Mouse (Mus musculus) gastrocnemius, postnatal 36 days (tissue): ENCODE data around the gene Rapgef2. TPM values are rescaled to one million over a fixed set of nuclear protein-coding genes. Genes with fewer than 3 reads are reported as not detected.

Experiments
- DNase-seq, 2 experiments: peaks; one replicate each; pipeline ENCODE4 v3.0.0; 2022
- intact Hi-C: fragments of 180-260 bp; cut with DNase I; formaldehyde crosslinking; loops from one replicate; pipeline ENCODE4 v1.15.1; 2025
- long read RNA-seq, 2 experiments: library from polyadenylated mRNA; stranded (forward); transcript quantifications; one replicate each; pipeline ENCODE4 v2.0.0; 2021
- total RNA-seq, 2 experiments: library from RNA; stranded (reverse); gene quantifications; 2 replicates each; pipeline ENCODE4 v1.2.3; 2021

Gene Rapgef2
- 10 to 100 TPM; 13.6 to 16.0 TPM for total RNA-seq
- long read RNA-seq, experiment 1, partial matches to known transcripts = 2 of 4 reads
- long read RNA-seq, experiment 1, other reads (novel, unspliced or antisense) = 2 of 4 reads
- long read RNA-seq, experiment 2, partial matches to known transcripts = 3 of 6 reads
- long read RNA-seq, experiment 2, other reads (novel, unspliced or antisense) = 3 of 6 reads

DNA sequence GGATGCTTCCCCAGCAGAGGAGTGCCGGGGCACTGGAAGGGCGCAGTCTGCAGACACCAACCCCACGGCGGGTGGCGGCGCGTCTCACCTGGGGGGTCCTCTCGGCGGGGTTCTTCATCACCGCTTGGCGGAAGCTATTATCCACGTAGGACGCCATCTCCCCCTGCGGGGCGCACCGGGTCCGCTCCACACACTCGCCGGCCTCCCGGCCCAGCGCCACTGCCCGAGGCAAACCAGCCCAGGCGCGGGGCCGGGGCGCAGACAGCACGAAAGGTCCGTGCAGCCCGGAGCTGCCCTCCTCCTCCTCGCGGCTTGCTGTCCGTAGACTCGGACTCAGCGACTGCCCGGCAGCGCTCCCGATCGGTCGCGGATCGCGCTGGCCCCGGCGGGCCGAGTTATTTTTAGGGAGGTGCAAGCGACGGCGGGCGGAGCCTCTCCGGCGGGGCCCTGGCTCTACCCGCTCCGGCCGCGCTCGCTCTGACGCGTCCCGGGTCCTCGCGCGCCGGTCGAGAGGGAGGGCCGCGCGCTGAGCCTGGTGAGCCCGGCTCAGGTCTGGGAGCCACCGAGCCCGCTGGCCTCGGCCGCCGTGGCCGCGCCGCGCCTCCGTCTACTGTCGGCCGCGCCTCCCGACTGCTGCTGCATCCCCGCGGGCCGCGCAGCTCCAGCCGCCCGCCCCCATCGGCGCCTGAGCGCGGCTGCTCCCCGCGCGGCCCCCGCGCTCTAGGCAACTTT, at the start of gene Rapgef2:
Gene Rapgef2 (minus strand): TSS at position 142 of the 732 bp plus-strand sequence.
- DNase-seq = peak; percentile 76 to 79
- intact Hi-C loops = loop anchor here (2.0 to 5.0 kb wide), 4 partner anchors 44 to 301 kb away; no protein-coding TSS in a partner anchor

DNA sequence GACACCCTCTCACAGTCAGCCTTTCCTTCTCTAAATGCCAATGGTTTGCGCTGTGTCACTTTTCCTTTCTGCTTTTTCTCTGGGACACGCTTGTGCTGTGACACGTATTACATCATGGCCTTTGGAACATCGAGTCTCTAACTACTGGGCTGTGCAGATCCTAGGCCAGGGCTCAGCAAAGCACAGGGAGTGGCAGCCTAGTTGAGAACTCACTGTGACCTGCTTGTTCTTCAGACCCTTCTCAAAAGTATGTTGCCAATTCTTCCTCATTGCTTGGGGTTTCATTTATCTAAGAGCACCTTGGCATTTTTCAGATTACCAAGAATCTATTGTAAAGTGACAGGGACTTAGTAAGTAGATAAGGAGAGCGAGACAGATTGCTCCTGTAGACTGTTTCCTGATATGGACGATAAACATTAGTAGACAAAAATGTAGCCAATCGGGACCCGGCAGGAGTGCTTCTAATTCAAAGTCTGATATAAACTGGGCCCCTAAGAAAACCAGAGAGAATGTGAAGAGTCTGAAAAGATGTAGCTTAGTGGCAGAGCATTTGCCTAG, 47.4 kb upstream of the Rapgef2 start:
- no peak for DNase-seq
- intact Hi-C loops = no loop called here

DNA sequence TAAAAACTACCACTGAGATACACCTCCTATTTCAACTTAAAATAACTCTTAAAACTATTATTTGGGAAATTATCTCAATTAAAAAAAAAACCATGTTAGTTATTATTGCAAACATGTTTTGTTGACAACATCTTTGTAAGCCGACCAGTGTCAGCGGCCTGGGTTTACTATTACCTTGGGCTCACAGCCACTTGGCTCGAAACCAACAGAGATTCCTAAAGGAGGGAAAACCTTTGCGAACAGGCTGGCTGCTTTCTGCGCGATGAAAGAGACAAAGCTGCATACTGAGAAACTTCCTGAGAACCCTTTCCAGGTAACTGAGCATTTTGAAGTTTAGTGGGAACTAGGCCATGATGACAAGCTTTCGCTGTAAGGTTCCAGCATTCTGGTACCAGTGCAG, 46.7 kb upstream of the Rapgef2 start:
- intact Hi-C loops = no loop called here
- DNase-seq = no peak

DNA sequence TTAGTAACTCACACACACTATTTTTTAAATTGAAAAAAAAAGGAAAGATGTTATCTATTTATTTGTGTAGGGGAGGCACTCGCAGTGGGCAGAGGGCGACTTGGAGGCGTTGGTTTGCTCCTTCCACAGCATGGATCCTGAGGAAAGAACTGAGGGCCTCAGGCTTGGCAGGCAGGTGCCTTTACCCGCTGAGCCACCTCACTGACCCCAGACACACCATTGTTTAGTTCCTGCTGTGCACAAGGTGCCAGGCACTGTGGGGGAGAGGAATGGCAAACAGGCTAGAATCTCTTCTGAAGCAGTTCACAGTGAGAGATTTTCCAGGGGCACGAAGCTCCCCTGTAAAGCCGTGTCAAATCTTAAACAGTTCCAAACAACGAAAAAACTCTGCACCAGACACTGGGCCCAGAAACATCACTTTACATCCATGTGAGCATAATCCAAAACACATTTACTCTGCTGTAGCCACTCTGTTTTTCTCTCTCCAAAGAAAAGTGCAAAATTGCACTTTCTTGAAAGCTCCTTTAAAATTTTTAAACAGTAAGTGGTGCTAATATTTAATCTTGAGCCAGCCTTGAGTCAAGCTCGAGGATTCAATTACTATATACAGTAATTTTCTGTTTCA, 43.5 kb upstream of the Rapgef2 start:
- intact Hi-C loops = no loop called here
- DNase-seq = no peak

DNA sequence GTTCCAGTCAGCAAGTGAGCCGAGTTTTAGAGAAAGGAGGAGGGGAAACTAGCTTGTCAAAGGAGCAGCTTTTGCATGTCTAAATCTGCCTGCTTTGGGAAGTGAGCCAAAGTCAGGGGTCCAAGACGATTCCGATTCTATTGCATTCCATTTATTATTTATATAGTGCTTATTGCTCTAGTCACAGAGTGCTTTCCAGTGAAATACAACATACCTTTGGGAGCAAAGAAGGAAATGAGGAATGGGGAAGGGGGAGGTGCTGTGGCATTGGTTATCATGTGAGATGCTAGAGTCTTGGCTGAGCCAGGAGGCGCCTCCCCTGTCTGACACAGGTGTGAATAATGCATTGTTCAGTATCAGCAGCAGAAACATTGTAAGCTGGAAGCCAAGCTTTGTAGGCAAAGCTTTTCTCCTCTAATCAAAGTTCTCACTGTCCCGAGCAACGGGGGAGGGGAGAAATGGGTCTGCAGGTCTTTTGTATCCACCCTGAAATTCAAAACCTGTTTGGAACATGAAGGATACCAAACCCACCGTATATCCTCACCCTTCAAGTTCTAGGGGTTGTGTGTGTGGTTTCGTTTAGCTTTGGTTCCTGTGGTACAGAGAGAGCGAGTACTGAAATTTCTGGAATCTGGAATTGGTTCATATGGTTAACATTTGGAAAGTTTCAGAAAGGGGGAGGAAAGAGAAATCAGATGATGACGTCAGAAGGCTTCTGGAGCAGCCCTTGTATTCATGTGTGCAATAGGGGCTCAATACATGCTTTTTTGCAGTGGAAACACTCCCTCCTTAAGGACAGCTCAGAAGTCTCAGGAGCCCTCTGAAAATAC, 38.6 kb upstream of the Rapgef2 start:
- no peak for DNase-seq
- intact Hi-C loops = no loop called here

DNA sequence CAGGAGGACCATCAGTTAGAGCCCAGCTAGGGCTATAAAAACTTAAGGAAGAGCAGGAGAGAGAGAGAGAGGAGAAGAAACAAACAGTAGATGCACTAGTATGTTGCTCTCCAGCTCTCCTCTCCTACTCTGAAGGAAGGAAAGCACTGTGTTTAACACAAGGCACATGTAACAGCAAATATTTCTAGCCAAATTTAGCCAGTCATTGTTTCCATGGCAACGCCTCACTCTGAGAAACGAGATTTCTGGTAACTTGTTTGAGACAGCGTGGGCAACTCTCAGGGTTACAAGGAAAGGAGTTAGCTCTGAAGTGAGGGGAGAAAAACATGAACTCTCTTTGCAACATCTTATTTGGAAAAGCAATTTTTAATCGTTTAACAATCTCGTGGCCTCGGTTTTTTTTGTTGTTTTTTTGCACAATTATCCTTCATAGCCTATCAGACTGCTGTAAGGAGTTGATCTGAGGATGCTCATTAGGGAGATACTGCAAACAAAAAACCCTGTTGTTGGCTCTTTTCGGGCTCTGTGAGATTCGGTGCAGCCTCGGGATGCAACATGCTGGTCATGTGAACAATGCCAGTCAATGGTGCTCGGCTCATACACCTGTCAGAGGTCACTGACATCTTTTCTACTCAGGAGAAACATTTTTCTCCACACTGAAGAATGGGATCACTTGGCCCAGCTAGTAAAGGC, 27.8 kb upstream of the Rapgef2 start:
- no peak for DNase-seq
- intact Hi-C loops = no loop called here

DNA sequence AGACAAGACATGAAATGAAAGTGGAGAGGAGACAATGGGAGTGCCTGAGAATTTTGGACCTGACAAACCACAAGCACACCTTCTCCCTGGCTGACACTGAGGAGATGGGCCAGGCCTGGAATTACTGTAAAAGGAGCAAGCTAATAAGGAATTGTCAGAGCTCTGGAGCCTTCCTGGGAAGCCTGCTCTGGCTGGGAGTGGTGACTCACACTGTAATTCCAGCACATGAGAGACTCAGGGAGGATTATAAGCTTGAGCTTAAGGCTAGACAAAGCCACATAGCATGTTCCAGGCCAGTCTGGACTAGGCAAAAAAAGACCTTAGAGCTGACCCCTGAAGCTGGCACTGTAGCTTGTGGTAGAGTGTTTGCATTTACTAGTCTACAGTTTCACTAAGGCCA, 25.6 kb upstream of the Rapgef2 start:
- intact Hi-C loops = no loop called here
- no peak for DNase-seq

DNA sequence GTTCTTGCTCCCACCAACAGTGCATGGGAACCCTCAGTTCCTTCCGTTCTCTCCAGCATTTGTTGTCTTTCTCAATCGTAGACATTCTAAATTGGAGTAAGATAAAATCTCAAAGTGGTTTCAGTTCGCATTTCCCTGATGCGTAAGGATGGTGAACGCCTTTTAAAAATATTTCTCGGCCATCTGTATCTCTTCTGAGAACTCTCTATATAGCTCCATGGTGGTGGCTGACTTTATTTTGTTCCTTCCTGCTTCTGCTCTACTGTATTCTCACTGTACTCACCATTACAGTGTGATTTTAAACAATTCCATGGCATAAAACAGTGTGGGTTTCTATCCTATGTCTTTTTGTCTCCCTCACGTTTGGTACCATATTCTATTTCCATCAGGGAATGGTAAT, 23.9 kb upstream of the Rapgef2 start:
- intact Hi-C loops = no loop called here
- no peak for DNase-seq

DNA sequence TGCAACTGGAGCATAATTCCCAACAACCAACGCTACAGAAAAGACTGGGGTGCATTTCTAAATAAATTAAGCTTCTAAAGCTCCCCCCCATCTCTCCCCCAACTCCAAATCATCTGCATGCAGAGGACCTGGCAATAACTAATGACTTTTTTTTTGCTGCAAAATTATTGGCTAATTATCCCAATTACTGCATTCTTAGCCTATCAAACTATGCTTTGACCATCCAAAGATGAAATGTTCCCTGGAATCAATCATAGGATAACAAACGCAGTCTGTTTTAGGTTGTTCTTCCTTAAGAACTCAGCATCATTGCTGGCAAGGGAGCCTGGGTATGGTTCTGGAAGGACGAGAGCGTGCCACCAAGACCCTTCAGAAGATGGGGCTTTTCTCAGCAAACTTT, 22.3 kb upstream of the Rapgef2 start:
- intact Hi-C loops = no loop called here
- no peak for DNase-seq

DNA sequence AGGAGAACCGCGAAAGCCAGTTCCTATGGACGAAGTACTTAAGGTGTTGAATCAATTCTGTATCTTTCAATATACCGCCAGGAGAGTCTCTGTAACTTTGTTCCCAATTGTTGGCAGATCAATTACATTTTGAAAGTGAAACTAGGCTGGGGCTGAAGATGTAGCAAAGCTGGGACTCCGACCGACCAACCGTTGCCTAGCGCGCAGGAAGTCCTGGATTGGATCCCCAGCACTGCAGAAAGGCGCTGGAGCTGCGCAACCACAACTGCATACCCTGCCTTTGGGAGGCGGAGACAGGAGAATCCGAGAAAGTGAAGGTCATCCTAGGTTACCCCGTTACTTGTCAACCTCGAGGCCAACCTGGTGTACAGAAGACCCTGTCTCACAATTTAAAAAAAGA, 13.1 kb upstream of the Rapgef2 start:
- DNase-seq = no peak
- intact Hi-C loops = no loop called here

DNA sequence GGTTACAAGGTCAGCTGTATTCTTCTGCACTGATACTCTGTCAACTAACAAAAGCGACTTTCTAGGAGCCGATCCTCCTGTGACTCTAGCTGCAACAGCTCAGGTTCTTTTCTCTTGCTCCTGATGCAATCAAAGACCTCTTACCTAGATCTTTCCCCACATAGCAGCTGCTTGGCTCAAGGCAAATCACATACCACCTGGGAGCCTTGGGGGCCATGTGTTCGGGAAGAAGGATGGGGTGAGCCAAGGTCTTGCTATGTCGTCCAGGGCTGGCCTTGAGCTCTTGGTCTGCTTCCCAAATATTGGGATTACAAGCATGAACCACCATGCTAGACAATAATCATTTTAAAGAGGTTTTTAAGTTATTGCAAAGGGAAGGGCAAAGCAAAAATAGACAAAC, 11.0 kb upstream of the Rapgef2 start:
- no peak for DNase-seq
- intact Hi-C loops = no loop called here

DNA sequence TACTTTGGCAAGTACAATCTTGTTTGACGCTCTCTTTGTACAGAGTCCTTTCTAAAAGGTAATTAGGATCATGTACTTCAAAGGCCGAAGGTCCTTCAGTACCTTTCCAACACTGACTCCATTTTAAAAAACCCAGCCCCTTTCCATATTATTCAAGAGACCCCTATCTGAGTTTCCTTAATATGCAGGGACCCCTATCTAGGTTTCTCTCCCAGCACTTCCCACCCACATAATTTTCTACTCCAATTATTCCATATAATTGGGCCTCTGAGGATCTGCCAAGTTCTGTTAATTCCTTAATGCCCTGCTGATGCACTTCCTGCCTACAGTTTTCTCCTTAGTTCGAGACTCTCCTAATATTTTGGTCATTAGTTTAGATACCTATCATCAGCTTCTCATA, 10.3 kb upstream of the Rapgef2 start:
- no peak for DNase-seq
- intact Hi-C loops = no loop called here

DNA sequence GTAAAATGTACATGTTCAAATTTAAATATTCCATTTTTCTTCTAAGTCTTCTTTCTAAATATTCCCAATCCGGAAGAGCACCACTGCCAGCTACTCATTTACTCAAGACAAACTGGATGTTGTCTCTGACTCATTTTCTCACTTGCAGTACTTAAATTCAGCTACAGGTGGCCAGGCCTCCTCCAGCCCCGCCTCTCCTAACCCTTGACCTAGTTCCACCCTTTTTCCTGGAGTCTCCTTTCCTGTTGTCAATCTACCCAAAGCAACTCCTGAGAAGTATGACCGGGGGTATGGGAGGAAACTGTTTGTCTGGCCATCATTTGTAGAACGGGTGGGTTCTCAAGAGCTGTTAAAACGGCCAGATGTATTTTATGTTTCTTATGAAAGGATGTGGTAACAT, 9.7 kb upstream of the Rapgef2 start:
- DNase-seq = no peak
- intact Hi-C loops = no loop called here

DNA sequence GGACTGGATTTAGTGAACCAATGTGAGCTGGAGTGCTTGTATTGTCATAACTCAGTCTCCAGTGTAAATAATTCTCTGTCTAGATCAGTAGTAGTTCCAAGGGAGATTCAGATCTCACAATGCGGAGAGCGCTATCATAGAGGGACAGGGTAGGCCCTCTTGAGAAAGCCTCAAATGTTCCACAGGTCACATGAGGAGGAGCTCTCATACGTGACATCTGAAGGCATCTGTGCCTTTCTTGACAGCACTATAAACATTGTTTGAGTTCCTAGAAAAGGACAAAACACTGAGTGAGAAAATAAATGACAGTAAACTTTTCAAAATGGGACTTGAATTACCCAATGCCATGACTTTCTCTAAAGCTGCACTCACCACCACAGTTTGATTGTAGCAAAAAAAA, 8.4 kb upstream of the Rapgef2 start:
- intact Hi-C loops = no loop called here
- DNase-seq = no peak

DNA sequence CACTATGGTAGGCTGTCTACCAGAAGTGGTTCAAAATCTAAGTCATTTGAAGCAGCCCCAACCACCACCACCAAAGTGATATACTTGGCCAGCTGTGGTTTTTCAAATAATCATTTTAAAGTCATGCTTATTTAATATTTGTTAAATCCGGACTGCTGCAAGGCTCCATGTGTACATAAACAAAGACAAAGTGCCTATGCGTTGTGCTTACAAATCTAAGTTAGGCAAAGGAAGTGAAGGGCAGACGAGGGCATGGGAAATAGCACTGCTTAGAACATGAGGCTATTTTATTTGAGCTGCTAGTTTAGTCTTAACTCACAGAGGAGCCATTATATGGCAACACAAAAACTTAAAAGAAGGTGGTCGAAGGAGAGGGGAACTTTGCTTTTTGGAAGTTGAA, 6.7 kb upstream of the Rapgef2 start:
- intact Hi-C loops = no loop called here
- DNase-seq = no peak

DNA sequence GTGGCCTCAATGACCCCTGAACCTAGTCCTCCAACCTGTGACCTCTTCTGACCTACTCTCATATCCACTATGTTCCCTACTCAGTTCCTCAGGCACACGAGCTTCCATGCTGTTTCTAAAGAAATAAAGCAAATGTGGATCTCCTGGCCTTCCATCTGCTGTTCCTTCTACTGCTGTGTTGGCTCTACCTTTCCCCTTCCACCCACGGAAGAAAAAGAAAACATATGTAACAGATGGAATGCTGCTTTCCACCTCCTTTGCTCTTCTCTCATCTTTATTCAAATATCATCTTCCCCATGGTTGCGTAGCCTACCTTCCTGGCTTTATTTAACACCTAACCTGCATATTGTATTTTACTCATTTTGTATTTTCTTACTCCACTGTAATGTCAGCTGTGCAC, 2.7 kb upstream of the Rapgef2 start:
- DNase-seq = no peak
- intact Hi-C loops = loop anchor here (5.0 kb wide), 3 partner anchors 47 to 298 kb away; no protein-coding TSS in a partner anchor

DNA sequence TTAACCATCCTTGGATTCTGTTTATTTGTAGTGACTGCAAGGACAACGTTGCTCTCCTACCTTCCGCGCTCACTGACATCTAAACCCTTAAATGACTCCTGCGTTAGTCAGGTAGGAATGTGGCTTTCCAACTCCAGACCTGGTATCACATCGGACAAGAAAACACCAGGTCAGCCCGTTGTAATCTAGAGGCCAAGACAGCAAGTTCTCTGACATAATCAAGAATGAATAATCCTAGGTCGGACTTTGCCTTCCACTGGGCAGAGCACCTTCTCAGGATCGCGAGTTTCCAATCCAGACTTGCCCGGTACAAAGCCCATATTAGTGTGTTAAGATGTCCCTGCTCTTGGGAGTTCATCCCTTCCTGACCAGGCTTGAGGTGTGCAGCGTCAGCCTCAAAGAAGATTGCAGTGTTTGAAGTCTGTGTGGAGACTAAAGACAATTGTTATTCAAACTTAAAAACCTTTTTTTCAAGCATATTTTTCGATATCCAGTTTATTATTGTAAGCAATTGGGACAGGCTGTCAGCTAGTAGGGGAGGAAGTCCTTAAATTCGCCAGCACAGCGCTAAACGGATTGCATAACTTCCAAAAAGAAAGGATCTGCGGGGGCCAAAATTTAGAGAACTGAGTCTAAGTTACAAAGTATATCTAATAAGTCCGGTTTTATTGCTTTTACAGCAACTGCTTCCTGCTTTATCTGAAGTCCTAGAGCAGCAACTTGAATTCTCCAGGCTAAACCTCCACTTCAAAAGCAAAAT, 1.6 kb upstream of the Rapgef2 start:
- intact Hi-C loops = loop anchor here (2.0 to 5.0 kb wide), 4 partner anchors 46 to 299 kb away; no protein-coding TSS in a partner anchor
- DNase-seq = no peak

DNA sequence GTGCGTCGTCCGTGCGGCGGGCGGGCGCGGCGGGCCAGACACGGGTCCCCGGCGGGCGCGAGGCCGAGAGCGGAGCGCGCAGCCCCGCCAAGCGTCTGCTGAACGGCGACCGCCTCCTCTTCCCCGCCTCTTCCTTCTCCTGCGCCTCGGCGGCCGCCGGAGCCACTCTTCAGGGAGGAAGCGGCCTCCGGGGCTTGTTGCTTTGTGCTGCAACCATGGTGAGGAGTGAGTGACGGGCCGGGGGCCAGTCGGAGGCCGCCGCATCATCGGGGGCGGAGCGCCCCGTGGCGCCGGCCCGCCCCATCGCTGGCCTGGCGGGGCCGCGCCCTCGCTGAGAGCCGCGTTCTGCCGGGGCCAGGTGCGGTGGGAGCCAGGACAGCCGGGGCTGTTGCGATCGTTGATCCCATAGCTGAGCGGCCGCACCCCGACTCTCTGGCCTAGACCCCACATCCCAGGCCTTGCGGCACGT, 825 bp upstream of the Rapgef2 start:
- DNase-seq = peak; percentile 91 to 92

DNA sequence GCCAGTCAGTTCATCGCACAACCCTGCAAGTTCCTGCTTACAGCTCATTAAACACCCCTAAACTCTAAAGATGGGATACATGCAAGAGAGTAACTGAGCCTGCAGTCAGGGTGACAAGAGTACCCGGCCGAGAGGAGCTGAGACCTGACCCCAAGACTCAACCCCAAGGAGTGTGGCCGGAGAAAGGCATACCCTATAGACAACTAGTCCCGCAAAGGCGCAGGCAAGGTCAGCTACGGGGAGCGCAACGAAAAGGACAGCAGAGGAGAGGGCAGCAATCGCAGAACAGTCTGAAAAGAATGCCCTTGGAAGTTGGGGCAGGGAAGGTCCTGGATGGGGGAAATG, 314 bp downstream of the Rapgef2 start:
- intact Hi-C loops = loop anchor here (2.0 to 5.0 kb wide), 4 partner anchors 44 to 301 kb away; no protein-coding TSS in a partner anchor
- no peak for DNase-seq

More for the DNA sequence above, 825 bp upstream of the Rapgef2 start:
- intact Hi-C loops = loop anchor here (2.0 to 5.0 kb wide), 4 partner anchors 45 to 300 kb away; no protein-coding TSS in a partner anchor
